Mouse (Mus musculus) right cerebral cortex, postnatal 4 days (tissue): ENCODE measurements around the gene Adamts9.

Experiments
- DNase-seq: peaks from one replicate; pipeline ENCODE4 v3.0.0-alpha.2; 2022

Adamts9 gene

GRCm38 (mm10) chr6:92943057-92943781, at the start of gene Adamts9:
TSS of gene Adamts9 (minus strand) at chr6:92943492.
- DNase-seq, result peak; percentile 51

- no peak for DNase-seq
Observed at GRCm38 (mm10) chr6:92991616-92992015, 48.3 kb upstream of the Adamts9 start.

- DNase-seq, result no peak
Observed at GRCm38 (mm10) chr6:92988620-92988998, 45.3 kb upstream of the Adamts9 start.

- DNase-seq, result no peak
Observed at GRCm38 (mm10) chr6:92987846-92988619, 44.7 kb upstream of the Adamts9 start.

- no peak for DNase-seq
Observed at GRCm38 (mm10) chr6:92987366-92987765, 44.1 kb upstream of the Adamts9 start.

- peak; percentile 21 for DNase-seq
Observed at GRCm38 (mm10) chr6:92983421-92983820, 40.1 kb upstream of the Adamts9 start.

GRCm38 (mm10) chr6:92981451-92982186, 38.3 kb upstream of the Adamts9 start:
- no peak for DNase-seq

GRCm38 (mm10) chr6:92973340-92973739, 30.0 kb upstream of the Adamts9 start:
- DNase-seq, result no peak

GRCm38 (mm10) chr6:92968718-92969117, 25.4 kb upstream of the Adamts9 start:
- no peak for DNase-seq

GRCm38 (mm10) chr6:92968216-92968615, 24.9 kb upstream of the Adamts9 start:
- no peak for DNase-seq

GRCm38 (mm10) chr6:92962966-92963365, 19.7 kb upstream of the Adamts9 start:
- DNase-seq, result no peak

- no peak for DNase-seq
Observed at GRCm38 (mm10) chr6:92960997-92961396, 17.7 kb upstream of the Adamts9 start.

- DNase-seq, result no peak
Observed at GRCm38 (mm10) chr6:92959416-92959815, 16.1 kb upstream of the Adamts9 start.

- no peak for DNase-seq
Observed at GRCm38 (mm10) chr6:92947337-92948042, 4.2 kb upstream of the Adamts9 start.

- DNase-seq, result no peak
Observed at GRCm38 (mm10) chr6:92944711-92945110, 1.4 kb upstream of the Adamts9 start.

GRCm38 (mm10) chr6:92944048-92944685, 875 bp upstream of the Adamts9 start:
- no peak for DNase-seq

GRCm38 (mm10) chr6:92941756-92942420, 1.4 kb downstream of the Adamts9 start:
- DNase-seq, result no peak

- peak; percentile 64 for DNase-seq
Observed at GRCm38 (mm10) chr6:92941281-92941731, 2.0 kb downstream of the Adamts9 start.

- peak; percentile 18 for DNase-seq
Observed at GRCm38 (mm10) chr6:92940191-92941131, 2.8 kb downstream of the Adamts9 start.

GRCm38 (mm10) chr6:92928261-92928660, 15.0 kb downstream of the Adamts9 start:
- DNase-seq, result no peak
